Mouse (Mus musculus) olfactory bulb, adult 2 months (tissue): ENCODE measurements around the gene Gatad2b. TPM values are rescaled to one million over a fixed set of nuclear protein-coding genes. Genes with fewer than 3 reads are reported as not detected.

Source experiments
- H3K27ac ChIP-seq: fragments of 200-500 bp; 2 replicates; pipeline ENCODE4 v1.5.1; 2012; ENCODE audit warnings: low read depth, low read length; ENCODE audit not compliant: insufficient read depth
- H3K4me1 ChIP-seq: fragments of 200-500 bp; 2 replicates; pipeline ENCODE4 v1.6.1; 2012; ENCODE audit warnings: low read length; ENCODE audit not compliant: control insufficient read depth, insufficient read depth
- H3K4me3 ChIP-seq: fragments of 200-500 bp; 2 replicates; pipeline ENCODE4 v1.5.1; 2012; ENCODE audit warnings: mild to moderate bottlenecking, low read depth, low read length, moderate library complexity; ENCODE audit not compliant: insufficient read depth
- CTCF ChIP-seq: fragments of 200-500 bp; IDR thresholded peaks from 2 replicates; pipeline ENCODE4 v1.5.1; 2012; ENCODE audit warnings: low read depth, mild to moderate bottlenecking, low read length, moderate library complexity; ENCODE audit not compliant: insufficient read depth
- POLR2A ChIP-seq: fragments of 200-500 bp; IDR thresholded peaks from 2 replicates; pipeline ENCODE4 v1.6.1; 2012; ENCODE audit warnings: mild to moderate bottlenecking, low read depth, low read length, moderate library complexity; ENCODE audit not compliant: insufficient read depth
- WGBS: fragments of 180-500 bp; shearing (Covaris S2); methylation state at CpG from one replicate; pipeline ENCODE4 v1.1.7; 2018; 5-methylcytosine and 5-hydroxymethylcytosine counted together
- polyA plus RNA-seq: library from polyadenylated mRNA; stranded (reverse); fragments of >200 nt; gene quantifications from 2 replicates; pipeline ENCODE4 v1.2.4, GENCODE M21; 2012; ENCODE audit warnings: low replicate concordance; ENCODE audit not compliant: missing spikeins, insufficient read depth, insufficient read length

The Gatad2b gene
- polyA plus RNA-seq, 1 experiment, result not detected

DNA sequence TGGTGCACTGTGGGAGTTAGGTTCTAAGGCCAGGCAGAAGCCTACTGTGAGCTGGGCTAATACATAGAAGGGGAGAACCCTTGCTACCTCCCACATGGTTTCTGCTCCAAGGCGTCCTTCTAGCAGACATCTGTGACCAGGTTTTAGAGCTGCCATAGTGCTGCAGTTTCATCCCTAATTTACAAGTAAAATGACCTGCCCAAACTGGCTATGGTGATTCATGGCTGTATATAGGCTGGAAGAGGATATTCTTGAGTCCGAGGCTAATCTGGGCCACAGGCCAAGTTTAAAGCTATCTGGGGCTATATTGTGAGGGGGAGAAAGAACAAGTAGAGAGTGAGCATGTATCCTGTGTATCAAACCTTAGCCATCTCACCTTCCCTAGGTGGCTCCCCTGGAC, 76.1 kb downstream of the Gatad2b start:
- Histone ChIP-seq H3K27ac (no peak overlapping the region), H3K4me3 (no peak overlapping the region), H3K4me1 (no peaks in the 10 kb centered on the region)
- WGBS, result 30% methylated on average over 2 of the region's 2 CpGs
- TF ChIP-seq POLR2A (no peak), CTCF (no peak)

DNA sequence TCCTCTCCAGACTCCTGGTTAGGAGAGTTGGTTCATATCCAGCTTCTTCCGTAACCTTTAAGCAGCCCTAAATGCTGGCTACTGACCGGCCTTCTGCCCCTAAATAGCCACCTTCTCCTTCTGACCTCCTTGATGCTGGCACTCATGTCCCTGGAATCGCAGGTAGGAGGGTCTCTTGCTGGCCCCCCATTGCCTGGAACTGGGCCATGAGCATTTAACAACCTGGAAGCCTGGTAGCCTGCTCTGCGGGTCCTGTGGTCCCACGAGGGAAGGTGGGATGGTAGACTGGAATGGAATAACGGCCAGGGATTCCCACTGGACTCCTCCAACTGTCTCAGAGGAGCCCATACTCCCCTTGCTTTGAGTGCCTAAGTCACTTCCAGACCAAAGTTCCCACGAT, 78.9 kb downstream of the Gatad2b start:
- 78% methylated on average over 7 of the region's 7 CpGs for WGBS
- H3K27ac ChIP-seq, result no peak overlapping the region
- TF ChIP-seq CTCF, result no peak
- TF ChIP-seq POLR2A, result no peak
- H3K4me1 ChIP-seq, result no peaks in the 10 kb centered on the region
- H3K4me3 ChIP-seq, result no peak overlapping the region

DNA sequence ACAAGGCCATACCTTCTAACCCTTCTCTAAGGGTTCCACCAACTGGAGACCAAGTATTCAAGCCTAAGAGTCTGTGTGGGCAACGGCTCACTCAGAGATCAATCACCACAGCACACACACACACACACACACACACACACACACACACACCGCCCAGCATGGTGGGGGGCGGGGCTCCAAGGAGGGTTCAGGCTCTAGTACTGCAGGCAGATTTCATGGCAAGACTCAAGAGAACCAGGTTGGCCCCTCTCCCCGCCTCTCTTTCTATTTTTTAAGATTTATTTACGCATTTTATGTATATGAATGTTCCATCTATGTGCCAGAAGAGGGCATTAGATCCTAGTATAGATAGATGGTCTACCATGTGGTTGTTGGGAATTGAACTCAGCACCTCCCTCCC, 79.8 kb downstream of the Gatad2b start:
- WGBS, result 59% methylated on average over 5 of the region's 5 CpGs
- TF ChIP-seq CTCF (no peak), POLR2A (no peak)
- H3K4me3 ChIP-seq, result no peak overlapping the region
- no peak overlapping the region for H3K27ac ChIP-seq
- no peaks in the 10 kb centered on the region for H3K4me1 ChIP-seq

GRCm38 (mm10) chr3:90373432-90374028, 80.6 kb downstream of the Gatad2b start:
- TF ChIP-seq CTCF, result no peak
- no peak overlapping the region for H3K27ac ChIP-seq
- WGBS, result 24% methylated on average over 4 of the region's 4 CpGs
- H3K4me3 ChIP-seq, result no peak overlapping the region
- no peaks in the 10 kb centered on the region for H3K4me1 ChIP-seq

DNA sequence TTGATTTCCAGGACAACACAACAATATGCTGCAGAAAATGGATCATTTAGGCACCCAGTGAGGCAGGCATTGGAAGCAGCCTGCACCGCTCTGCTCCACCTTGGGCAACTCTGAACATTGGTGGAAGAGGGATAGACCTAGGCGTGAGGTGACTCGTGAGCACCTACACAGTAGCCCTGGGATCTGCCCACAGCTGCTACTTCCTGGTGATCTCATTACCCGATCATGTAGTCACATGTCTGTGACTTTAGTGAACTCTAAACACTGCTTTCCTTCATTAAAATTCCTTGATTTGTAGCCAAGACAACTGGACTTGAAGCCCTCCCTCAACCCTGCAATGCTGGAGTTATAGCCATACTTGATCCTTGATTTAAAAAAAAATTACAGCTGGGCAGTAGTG, 81.4 kb downstream of the Gatad2b start:
- Histone ChIP-seq H3K4me3 (no peak overlapping the region), H3K27ac (no peak overlapping the region), H3K4me1 (no peaks in the 10 kb centered on the region)
- 83% methylated on average over 4 of the region's 4 CpGs for WGBS
- TF ChIP-seq CTCF (no peak), POLR2A (no peak)

GRCm38 (mm10) chr3:90375562-90376246, 82.7 kb downstream of the Gatad2b start:
- TF ChIP-seq CTCF (no peak), POLR2A (no peak)
- H3K27ac ChIP-seq, result no peak overlapping the region
- H3K4me3 ChIP-seq, result no peak overlapping the region
- 60% methylated on average over 3 of the region's 3 CpGs for WGBS
- no peaks in the 10 kb centered on the region for H3K4me1 ChIP-seq

- Histone ChIP-seq H3K27ac (no peak overlapping the region), H3K4me3 (no peak overlapping the region), H3K4me1 (no peaks in the 10 kb centered on the region)
- WGBS, result 74% methylated on average over 1 of the region's 1 CpGs
- TF ChIP-seq POLR2A (no peak), CTCF (no peak)
These were observed 83.2 kb downstream of the Gatad2b start for GRCm38 (mm10) chr3:90376247-90376585.

DNA sequence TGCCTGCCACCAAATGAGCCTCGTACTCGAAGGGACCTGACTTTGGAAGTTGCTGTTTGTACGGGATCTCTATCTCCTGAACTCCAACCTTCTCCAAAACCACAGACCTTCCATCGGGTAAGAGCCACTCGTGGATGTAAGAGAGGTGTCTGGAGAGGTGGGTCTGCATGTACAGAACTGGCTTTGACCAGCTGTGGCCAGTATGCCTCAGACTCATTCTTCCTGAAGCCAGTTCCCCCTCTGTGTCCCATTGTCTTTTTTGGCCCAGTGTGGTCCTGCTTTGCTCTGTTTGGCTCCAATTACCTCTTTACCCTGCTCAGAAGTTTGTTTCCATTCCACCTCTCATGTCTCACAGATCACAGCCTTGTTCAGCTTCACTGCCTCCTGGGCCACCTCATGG, 85.5 kb downstream of the Gatad2b start:
- no peaks in the 10 kb centered on the region for H3K4me1 ChIP-seq
- no peak overlapping the region for H3K27ac ChIP-seq
- no peak for TF ChIP-seq CTCF
- no peak for TF ChIP-seq POLR2A
- 83% methylated on average over 5 of the region's 5 CpGs for WGBS
- H3K4me3 ChIP-seq, result no peak overlapping the region

DNA sequence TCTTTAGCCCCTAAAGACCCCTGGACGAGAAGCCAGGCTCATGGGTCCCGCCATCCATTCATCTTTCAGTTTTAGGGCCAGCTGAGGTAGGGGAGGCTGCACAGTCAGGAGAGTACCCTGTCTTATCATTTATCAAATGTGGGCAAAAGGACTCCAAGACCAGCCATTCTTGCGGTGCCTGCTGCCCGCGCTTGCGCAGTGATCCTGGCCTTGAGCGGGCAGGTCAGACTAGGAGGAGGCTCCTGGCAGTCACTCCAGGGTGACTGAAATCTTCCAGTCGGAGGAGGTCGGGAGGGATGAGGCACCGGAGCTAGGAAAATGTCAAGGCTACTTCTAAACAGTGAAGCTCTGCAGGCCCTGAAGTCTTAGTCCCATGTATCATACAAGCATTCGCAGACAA, 88.7 kb downstream of the Gatad2b start:
- TF ChIP-seq POLR2A, result no peak
- no peak for TF ChIP-seq CTCF
- 80% methylated on average over 11 of the region's 11 CpGs for WGBS
- Histone ChIP-seq H3K4me1 (no peaks in the 10 kb centered on the region; the same call in 1 of the 2 replicates), H3K27ac (no peak overlapping the region), H3K4me3 (no peak overlapping the region)
